Mouse (Mus musculus) neutrophil, adult 5-6 weeks (primary cell): ENCODE results near the gene Abtb2. TPM values are rescaled to one million over a fixed set of nuclear protein-coding genes. Genes with fewer than 3 reads are reported as not detected.

ENCODE experiments used
- ATAC-seq: fragments of 151-379, 151-347 bp; 2 replicates; pipeline ENCODE4 v1.8.0; 2017; ENCODE audit warnings: mild to moderate bottlenecking, moderate TSS enrichment; ENCODE audit not compliant: insufficient number of reproducible peaks, poor library complexity, low FRiP score, severe bottlenecking; ENCODE audit errors: extremely low read depth
- total RNA-seq: library from RNA; stranded (forward); fragments of 200-1000 nt; gene quantifications from 2 replicates; pipeline ENCODE4 v1.2.3, GENCODE M21; 2017

Gene Abtb2
- total RNA-seq, 1 experiment from 2014 or later, result 31.3 TPM

DNA sequence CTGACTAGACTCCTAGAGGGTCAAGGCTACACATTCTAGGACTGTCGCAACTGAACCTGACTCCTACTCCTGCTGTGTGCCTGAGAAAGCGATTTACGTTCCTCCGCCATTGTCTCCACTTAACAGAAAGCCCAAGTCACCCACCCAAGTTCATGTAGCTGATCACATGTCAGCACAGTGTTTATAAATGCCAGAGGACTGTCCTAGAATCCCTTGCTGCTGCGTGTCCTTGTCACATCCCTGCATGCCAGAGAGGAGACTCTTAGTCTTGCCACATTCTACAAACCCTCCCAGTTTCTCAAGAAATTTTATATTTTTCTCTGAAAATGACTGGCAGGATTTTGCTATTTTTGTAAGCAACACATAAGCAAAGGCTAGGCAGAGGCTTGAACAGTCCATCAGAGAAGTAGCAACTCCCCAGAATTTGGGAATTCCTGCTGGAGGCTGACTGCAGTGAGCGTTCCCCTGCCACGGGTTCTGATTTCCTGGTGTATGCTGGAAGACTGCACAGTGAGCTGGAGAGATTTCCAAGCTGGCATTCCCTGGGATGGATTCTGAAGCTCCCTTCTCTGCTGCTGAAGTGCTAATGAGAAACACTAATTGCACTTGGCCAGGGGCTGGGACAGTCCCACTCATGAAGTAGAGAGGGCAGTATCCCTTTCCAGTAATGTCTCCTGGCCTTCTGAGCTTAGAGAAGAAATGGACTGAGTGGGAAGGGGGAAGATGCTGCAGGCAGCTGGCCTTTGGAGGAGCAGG is 111.7 kb downstream of the Abtb2 start:
- ATAC-seq, result no peak

DNA sequence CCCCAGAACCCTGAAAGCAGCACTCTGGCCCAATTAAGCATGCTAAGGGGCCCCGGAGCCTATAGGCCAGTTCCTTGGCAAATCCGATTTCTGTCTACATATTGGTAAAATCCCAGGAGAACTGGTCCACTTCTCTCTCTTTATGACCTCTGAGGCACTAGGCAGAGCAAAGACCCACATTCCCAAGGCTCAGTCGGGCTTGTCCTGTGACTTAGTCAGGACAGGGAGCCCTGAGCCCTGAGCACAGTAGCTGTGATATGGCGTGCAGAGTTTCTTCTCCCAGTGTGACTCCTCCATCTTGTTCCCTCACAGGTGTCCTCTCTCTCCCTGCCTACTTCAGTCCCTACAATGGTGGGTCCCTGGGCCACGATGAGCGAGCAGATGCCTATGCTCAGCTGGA is 112.3 kb downstream of the Abtb2 start:
- no peak for ATAC-seq

DNA sequence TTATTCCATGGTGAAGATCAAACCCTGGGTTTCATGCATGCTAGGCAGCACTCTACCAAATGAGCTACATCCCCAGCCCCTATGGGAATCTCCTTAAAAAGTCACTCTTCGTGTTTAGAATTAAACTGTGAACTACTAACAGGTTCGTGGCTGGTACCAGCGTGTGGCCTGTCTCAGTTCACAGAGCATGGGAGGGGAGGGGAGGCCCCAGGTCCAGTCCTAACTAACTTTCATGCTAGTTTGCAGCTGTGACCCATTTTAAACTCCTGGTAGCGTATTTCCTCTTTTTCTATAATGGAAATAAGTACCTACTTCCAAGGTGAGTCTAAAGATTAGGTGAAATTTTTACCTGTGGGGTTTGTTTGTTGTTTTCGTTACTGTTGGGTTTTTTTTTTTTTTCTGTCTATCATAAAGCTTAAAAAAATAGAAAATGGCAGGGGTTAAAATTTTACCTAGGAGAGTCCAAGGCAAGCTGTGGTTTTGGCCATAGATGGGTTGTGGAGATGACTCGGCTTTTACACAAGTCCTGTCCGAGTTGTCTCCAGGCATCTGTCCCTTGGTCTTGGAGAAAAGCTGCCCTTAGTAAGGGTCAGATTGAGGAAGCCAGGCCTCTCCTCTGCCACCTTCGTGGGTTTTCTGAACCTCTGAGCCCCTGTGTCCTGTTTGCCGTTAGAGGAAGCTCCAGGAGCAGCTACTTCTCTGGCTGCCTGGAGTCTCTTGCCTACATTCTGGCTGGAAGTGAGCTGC is 114.4 kb downstream of the Abtb2 start:
- ATAC-seq, result no peak

DNA sequence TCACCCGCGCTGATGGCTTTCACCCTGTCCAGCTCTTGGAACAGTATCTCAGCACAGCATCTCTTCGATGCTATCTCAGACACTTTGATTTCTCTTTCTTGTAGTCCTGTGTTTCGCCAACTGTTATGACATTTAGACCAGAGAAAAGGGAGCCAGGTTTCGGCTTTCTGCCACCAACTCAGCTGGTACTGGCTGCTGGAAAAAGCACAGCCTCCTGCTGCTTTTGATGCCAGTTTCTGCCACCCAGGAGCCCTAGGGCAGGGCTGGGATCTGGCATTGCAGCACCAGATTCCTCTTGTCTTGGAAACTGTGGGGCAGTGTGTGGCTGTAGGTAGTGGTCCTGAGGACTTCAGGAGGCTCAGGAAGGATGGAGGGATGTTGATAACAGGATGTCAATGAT is 115.0 kb downstream of the Abtb2 start:
- ATAC-seq, result no peak

DNA sequence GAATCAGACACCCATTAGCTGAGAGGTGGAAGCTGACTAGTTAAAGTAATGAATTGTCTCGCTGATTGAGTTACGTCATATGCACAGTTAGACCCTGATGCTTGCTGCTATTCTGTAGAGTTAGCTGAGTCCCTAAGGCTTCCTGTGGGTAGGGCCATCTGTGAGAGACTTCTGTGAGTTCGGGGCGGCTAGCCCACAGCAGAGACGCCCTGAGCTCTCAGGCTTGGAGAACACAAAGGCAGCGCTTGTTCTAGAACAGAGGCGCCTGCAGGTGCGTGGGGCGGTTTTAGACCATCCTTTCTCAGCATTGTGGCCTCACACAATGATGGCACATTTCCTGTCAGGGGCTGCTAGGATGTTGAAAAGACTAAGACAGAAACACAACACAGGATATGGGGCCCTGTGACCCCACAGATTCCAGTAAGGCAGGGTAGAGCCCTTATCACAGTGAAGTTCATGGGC is 116.2 kb downstream of the Abtb2 start:
- ATAC-seq, result peak; percentile 45

DNA sequence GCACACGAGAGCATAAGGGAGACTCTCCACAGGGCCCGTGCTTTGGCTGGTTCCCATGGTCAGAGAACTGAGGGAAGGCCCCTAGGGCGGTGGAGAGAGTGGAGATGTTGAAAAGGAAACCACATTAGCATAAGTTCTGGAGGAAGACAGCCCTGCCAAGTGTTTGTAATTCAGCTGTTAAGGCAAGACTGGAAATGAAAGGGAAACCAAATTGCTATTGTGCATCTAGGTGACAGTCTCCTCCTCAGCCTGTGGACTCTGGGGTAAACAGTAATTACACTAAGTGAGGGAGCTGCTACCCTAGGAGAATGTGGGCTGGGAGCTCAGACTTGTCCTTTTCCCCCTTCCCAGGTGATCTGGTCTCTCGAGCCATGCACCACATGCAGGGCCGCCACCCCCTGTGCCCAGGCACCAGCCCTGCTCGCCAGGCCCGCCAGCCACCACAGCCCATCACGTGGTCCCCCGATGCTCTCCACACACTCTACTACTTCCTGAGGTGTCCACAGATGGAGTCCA is 116.9 kb downstream of the Abtb2 start:
- peak; percentile 26 for ATAC-seq

DNA sequence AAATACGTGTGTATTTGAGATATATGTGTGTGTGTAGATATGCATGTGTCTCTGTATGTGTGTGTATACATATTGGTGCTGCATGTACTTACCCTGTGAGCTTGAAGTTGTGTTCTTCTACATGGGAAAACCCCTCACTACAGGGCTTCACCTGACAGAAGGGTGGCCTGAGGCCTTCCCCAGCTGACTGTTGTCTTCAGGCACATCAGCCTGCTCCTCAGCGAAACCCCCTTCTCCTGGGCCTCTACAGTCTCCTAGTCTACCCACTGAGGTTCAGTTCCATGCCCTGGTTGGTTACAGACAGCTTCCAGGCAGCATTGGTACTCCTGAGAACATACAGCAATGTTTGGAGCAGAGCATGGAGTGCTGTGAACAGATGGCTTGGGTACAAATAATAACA is 118.3 kb downstream of the Abtb2 start:
- no peak for ATAC-seq

DNA sequence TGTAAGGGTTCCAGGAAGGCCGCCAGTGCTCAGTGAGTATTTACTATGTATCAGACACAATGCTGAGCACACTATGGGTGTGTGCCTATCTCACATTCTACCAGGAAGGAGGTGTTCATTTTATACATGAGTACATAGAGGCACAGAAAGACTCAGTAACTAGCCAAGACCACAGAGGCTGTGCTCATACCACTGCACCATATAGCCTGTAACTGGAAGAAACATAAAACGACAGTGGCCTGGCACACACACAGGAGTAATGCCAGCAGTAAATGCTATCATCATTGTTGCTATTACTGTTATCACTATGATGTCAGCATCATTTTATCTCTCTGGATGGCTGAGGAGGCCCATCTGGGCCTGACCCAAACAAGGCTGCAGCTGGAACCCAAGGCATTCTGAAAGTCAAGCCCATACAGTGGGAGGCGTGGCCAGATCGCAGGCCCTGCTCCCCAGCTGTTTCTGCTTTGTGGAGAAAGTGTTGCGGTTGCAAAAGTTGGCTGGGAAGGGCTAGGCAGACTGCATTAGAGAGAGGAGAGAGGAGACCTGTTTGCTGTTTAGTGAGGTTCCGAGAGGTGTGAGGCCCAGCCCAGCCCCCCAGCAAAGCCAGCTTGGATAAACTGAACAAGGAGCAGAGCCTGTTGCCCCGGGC is 118.9 kb downstream of the Abtb2 start:
- ATAC-seq, result no peak

DNA sequence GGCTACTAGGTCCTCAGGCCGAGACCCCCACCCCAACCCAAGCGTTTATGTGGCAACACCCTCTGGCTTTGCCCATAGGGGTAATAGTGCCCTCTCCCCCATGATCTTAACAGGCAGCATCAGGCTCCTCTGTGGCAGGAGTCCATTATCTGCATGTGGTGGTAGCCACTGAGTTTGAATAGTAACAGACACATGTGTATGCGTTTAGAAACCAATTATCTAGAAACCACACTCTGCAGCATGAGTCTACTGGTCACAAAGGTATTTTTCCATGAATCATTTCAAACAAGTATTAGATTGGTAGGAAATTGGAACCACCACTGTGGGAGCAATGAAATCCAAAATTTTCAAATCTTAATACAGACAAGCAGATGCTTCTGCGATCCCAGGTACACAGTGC is 119.5 kb downstream of the Abtb2 start:
- no peak for ATAC-seq

DNA sequence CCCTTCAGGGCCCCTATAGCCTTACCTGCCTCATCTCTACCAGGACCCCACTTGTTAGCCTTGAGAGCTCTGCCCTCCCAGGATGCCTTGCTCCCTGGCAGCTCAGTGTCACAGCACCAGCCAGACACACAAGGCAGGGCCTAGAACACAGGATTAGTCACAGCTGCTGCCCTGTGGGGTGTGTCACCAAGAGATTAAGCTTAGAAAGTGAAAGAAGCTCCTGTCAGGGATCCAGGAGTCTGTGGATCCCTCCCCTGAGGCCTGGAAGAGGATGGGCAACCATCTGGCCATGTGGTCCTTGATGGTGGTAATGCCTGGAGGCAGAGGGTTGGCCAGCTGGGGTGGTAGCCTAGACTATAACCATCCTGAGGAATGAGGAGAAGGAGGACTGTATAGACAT is 121.0 kb downstream of the Abtb2 start:
- ATAC-seq, result no peak

DNA sequence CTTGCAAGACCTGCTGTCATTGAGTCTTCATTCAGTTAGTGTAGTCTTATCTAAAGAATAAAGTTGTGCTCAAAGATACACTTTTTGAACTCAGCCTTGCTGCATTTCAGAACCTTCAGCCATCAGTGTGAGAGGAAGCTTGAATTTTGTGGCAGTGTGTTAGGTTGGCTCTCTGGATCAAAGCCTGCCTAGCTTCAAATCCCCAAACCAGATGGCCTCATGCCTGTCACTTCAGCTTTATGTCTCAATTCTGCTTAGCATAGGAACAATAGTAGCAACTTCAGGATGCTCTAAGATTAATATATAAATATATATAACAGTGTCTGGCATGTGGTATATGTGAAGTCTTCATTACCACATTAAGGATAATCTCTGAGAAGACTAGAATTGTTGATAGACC is 121.8 kb downstream of the Abtb2 start:
- ATAC-seq, result no peak

DNA sequence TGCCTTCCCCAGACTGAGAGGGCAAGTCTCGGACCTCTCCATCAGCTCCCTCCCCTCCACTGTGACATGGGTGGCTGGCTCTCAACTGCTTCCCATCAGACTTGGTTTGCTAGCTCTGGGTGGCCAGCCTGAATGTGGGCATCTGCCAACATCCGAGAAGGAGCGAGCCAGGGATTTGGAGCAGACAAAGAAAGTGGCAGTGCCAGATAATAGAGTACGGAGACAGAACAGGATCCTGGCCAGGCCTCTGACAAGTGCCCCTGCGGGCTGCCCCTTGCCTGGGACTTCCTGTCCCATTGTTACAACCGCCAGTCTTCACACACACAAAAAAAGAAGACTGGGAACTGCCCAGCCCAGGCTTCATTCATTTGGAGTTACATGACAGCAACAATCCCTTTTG is 124.3 kb downstream of the Abtb2 start:
- no peak for ATAC-seq

DNA sequence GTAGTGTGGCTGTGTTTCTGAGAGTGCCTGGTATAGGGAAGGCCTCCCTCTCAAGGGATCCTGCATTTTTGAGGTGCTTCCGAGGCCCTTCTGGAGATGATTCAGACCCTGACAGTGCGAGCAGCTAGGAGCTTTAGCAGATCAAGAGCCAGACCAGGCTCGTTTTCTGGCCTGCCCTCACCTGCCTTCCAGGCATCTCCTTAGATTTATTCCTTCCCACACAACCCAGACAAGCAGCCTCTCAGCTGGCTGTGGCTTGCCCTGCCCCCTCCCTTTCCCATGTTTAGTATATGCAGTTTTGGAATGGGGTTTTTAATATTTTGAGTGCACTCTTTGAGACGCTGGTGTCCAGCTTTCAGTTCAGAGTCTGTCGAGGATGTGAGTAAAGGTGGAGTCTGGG is 124.7 kb downstream of the Abtb2 start:
- ATAC-seq, result no peak

DNA sequence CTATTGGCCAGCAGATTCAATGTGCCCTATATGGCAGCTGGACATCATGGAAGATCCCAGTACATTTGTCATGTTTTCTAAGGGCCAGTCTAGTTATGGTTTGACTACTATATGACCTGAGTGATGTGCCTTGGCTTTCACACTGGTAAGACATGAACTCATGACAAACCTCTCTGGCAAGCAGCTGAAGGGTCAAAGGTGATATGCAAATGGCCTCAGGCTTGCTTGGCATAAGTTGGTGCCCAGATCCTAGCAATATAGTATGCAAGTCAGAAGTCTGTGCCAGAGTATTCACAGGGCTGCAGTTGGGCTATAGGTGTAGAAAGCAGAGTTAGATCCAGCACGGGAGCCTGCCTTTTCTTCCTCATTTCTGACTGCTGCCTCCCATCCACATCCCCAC is 125.2 kb downstream of the Abtb2 start:
- no peak for ATAC-seq

DNA sequence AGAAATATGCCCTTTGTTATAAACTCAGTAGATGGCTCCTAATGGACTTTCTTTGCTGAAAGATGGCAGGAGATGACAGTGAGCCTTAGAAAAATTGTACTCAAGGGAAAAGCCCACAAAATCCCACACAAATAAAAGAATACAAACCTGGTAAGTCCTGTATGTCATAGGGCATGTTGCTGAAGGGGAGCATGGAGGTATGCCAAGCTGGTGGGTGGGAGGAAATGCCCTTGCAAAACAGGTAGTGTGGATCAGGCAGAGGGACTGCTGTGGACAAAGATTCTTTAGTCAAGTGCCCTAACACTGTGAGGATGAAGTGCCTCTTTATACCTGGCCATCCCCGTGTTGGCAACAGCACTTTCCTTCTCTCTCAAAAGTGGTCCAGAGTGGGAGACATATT is 126.7 kb downstream of the Abtb2 start:
- no peak for ATAC-seq

DNA sequence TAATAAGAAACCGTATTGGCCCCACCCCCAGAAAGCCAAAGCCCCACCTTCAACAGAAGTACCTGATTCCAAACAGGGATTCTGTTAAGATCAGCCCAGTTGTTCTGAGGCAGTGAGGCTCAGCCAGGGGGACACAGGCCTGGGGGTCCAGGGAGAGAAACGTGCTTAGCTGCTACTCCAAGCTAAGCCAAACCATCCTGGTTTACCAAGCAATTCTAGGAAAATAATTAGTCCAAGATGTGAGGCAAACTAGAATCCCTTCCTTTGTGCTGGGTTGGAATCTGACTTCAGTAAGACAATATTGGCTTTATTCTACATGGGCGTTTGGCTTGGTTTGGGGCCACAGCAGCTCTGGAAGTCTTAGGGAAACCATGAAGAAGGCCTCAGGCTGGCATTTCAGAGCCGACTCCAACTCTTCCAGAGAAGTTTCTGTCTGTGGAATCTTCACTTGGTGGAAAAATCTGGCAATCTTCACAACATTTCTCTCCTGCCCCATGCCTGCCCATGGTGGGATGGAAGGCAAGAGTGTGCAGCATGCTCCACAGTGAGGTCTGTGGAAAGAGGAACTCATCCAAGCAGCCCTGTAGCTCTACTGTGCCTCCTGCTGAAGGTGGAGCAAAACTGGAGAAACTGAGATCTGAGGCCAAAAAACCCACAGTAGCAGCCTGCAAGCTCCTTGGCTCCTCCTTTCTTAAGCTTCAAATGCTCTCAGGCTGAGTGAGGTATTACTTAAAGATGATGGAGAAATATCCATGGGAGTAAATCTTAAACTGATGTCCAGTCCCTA is 128.9 kb downstream of the Abtb2 start:
- no peak for ATAC-seq

DNA sequence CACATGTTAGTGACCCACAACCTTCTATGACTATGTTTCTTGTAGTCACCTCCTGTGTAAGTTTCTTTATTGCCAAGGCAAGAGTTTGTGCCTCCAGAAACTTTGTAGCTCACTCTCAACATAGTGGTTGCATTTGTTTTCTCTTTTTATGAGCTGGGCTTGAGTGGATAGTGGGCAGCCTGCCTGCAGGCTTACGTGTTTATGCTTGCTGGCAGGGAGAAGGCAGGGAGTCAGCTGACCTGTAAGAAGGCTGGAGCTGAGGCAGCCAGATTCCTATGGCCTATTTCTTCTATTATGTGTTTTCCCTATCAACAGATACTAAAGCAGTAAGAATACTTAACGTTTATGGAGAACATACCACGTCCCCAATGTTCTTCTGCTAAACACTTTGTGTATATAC is 130.1 kb downstream of the Abtb2 start:
- no peak for ATAC-seq

DNA sequence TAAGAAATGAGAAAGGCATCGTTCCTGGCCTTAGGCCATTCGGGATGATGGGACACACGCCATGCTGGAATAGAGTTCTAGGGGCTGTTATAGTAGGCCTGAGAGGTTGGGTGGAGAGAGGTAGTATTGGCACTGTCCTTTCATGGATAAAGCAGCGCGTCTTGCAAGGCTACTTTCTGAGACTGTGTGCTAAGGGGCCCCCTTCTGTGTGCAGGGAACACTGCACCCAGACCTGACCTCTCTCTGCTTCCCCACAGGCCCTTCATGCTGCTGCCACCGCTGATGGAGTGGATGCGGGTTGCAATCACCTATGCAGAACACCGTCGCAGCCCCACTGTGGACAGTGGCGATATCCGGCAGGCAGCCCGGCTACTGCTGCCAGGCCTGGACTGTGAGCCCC is 134.4 kb downstream of the Abtb2 start:
- no peak for ATAC-seq

DNA sequence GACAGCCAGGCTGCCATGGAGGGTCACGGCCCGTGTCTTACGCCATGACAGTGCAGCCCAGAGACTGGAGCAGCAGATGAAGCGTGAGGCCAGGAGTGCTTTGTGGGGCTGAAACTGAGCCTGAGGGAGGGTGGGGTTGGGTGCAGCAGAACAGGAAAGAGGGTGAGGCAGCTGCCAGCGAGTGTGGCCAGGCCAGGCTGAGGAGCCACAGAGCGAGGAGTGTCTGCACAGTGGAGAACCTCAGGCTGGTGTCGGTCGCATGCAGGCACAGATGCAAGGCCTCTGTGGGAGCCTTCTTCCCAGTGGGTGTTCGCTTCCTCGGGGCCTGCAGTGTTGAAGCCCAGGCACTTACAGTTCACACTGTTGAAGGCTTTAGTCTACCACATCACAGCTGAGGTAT is 137.2 kb downstream of the Abtb2 start:
- no peak for ATAC-seq
